Mouse (Mus musculus) hindbrain, embryonic 10.5 days (tissue): ENCODE measurements around the gene Rragc. TPM values are rescaled to one million over a fixed set of nuclear protein-coding genes. Genes with fewer than 3 reads are reported as not detected.
A peak's percentile ranks its signal among the peaks of the same experiment; 100 is the strongest.

Source experiments
- DNase-seq: peaks from one replicate; pipeline ENCODE4 v3.0.0-alpha.2; 2017; ENCODE audit warnings: low spot score
- H3K27ac ChIP-seq: fragments of 300-500 bp; sonication (generic); 2 replicates; pipeline ENCODE4 v1.5.1; 2016; ENCODE audit warnings: mild to moderate bottlenecking, moderate library complexity
- H3K27me3 ChIP-seq: fragments of 300-500 bp; sonication (generic); 2 replicates; pipeline ENCODE4 v1.6.1; 2016; ENCODE audit warnings: mild to moderate bottlenecking; ENCODE audit not compliant: poor library complexity, insufficient read depth, severe bottlenecking
- H3K36me3 ChIP-seq: fragments of 300-500 bp; sonication (generic); 2 replicates; pipeline ENCODE4 v1.6.1; 2016; ENCODE audit warnings: mild to moderate bottlenecking, moderate library complexity
- H3K4me1 ChIP-seq: fragments of 300-500 bp; sonication (generic); replicated peaks from 2 replicates; pipeline ENCODE4 v1.6.1; 2016; ENCODE audit warnings: mild to moderate bottlenecking
- H3K4me3 ChIP-seq: fragments of 300-500 bp; sonication (generic); 2 replicates; pipeline ENCODE4 v1.5.1; 2016; ENCODE audit warnings: mild to moderate bottlenecking, moderate library complexity
- H3K9me3 ChIP-seq: fragments of 300-500 bp; sonication (generic); 2 replicates; pipeline ENCODE4 v1.6.1; 2016; ENCODE audit warnings: mild to moderate bottlenecking, moderate library complexity
- WGBS: fragments of 180-500 bp; shearing (Covaris S2); methylation state at CpG from one replicate; pipeline ENCODE4 v1.1.7; 2016; 5-methylcytosine and 5-hydroxymethylcytosine counted together
- polyA plus RNA-seq: library from polyadenylated mRNA; unstranded; fragments of >200 nt; fragmentation: Nextera tagmentation; extraction: Ambion mirVana; gene quantifications from 2 replicates; pipeline ENCODE4 v1.2.1, GENCODE M21; 2016

The Rragc gene
- polyA plus RNA-seq, 1 experiment from 2014 or later = 47.1 TPM

DNA sequence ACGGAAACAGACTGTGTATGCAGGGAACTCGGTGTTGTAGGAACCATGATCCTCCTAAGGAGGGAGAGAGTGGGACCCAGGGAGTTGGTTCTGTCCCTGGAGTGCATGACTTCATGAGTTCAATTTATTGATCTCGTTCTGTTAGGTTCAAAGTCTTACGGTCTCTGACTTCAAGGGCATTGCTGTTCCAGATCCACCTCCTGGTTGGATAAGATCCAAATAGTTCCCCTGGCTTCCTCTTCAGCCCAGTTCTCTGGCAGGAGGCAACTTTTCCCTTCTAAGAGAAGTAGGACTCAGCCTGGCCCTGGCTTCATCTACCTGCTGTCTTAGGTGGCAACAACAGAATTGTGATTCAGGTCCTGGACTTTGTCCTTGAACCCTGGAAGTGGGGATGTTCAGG lies 40.6 kb downstream of the Rragc start:
- no peak overlapping the region for H3K27ac ChIP-seq
- peaks cover 25% of the 10 kb centered on the region for H3K4me1 ChIP-seq
- H3K27me3 ChIP-seq = peaks cover 41% of the 10 kb centered on the region
- DNase-seq = no peak
- H3K9me3 ChIP-seq = no peaks in the 10 kb centered on the region
- H3K36me3 ChIP-seq = no peaks in the 10 kb centered on the region
- no peak overlapping the region for H3K4me3 ChIP-seq
- WGBS = 71% methylated on average over 4 of the region's 4 CpGs

DNA sequence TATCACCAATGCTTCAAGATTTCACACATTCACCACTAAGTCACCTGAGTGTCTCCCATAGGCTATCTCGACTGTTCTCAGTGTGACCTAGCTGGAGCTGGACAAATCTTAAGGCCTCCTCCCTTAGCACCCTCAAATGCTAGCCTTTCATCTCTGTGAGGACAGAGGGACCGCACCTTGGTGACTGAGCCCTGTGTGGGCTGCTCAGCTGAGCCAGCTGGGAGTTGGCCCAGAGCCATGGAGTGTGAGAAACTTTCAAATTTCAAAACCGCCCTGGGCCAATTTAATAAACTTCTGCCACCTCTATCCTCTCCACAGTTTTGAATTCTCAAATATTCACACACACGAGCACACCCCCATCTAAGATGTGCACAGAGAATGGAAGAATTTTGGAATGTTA lies 43.7 kb downstream of the Rragc start:
- no peaks in the 10 kb centered on the region for H3K36me3 ChIP-seq
- whole genome bisulfite sequencing = 74% methylated on average over 4 of the region's 4 CpGs
- no peak overlapping the region for H3K27ac ChIP-seq
- peaks cover 19% of the 10 kb centered on the region for H3K4me1 ChIP-seq
- H3K9me3 ChIP-seq = no peaks in the 10 kb centered on the region
- no peak overlapping the region for H3K4me3 ChIP-seq
- peaks cover 47% of the 10 kb centered on the region for H3K27me3 ChIP-seq
- DNase-seq = no peak

DNA sequence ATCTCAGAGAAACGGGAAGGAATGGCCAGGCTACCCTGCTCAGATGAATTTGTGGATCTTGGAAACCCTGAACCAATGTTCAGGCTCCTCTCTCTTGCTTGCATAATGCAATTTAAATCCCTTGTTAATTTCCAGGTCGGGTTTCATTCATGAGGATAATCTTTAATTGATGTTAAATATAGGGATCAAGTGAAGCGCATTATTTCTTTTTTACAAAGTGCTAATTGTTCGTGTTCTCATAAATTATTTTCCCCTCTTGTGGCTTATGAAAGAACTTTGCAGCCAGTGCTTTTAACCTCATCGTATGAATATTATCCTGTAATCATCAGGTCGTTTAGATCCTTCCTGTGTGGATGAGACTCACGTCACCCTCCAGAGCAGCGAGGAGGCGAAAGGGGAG lies 45.5 kb downstream of the Rragc start:
- Histone ChIP-seq H3K27ac (no peak overlapping the region), H3K4me3 (no peak overlapping the region), H3K36me3 (no peaks in the 10 kb centered on the region), H3K9me3 (no peaks in the 10 kb centered on the region), H3K4me1 (peaks cover 11% of the 10 kb centered on the region; the same call in 1 of the 2 replicates), H3K27me3 (peaks cover 29% of the 10 kb centered on the region)
- WGBS = 83% methylated on average over 9 of the region's 9 CpGs
- DNase-seq = no peak

DNA sequence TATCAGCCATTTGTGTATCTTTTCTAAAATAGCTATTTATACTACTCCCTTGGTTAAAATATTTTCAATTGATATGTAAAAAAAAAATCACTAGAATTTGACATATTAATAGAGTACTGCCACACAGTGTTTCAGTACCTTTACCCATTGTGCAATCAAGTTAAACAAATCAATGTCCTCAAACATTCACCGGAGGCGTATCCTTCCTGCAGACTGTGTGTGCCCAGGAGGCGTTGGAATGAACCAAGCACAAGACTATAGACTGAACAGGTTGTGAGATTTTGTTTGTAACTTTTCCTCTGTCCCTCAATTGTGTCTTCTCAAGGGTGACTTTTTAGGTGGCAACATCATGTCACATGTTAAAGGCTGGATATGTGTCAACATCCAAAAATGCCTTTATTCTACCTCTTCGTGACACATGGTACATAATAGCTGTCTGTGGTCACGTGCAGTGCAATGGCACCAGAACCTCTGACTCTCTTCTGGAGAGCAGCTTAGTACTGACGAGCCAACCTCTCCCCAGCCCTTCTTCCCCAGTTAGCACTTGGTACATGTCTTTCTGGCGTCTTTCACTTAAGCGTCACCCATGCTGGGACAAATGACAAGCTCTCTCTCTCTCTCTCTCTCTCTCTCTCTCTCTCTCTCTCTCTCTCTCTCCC lies 51.5 kb downstream of the Rragc start:
- Histone ChIP-seq H3K4me3 (no peak overlapping the region), H3K27me3 (peaks cover 30% of the 10 kb centered on the region), H3K27ac (no peak overlapping the region), H3K9me3 (no peaks in the 10 kb centered on the region), H3K36me3 (no peaks in the 10 kb centered on the region), H3K4me1 (peaks cover 24% of the 10 kb centered on the region)
- DNase-seq = no peak
- WGBS = 88% methylated on average over 8 of the region's 8 CpGs

DNA sequence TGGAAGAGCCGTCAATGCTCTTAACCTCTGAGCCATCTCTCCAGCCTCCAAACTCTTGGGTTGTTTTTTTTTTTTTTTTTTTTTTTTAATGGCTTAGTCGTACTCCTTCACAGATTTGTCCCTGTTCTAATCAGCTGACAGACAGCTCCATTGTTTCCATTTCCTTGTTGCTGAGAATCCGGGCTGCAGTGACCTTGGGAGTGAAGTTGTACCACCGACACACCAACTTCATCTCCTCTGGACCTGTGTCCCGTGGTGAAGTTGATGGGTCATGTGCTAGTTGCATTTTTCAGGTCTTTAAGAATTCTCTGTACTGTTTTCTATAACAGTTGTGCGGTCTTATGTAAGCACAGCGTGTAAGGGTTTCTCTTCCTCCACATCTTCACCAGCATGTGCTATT lies 52.2 kb downstream of the Rragc start:
- 77% methylated on average over 7 of the region's 7 CpGs for WGBS
- no peak overlapping the region for H3K4me3 ChIP-seq
- no peaks in the 10 kb centered on the region for H3K9me3 ChIP-seq
- DNase-seq = no peak
- peaks cover 24% of the 10 kb centered on the region for H3K4me1 ChIP-seq
- no peaks in the 10 kb centered on the region for H3K36me3 ChIP-seq
- H3K27me3 ChIP-seq = peaks cover 30% of the 10 kb centered on the region
- H3K27ac ChIP-seq = no peak overlapping the region

DNA sequence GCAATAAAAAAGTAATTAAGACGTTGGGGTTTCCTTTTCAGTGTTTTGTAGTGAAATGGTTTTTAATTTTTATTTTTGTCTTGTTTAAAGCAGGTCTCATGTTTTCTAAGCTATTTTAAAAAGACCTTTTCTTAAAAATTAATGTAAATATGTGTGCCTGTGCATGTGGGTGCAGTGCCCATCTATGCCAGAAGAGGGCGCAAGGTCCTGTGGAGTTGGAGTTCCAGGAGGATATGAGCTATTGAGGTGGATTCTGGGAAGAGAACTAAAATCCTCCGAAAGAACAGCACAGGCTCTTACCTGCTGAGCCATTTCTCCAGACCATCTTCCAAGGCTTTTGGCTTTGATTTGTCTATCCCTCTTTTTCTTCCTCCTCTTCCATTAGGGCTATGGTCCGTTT lies 53.8 kb downstream of the Rragc start:
- peak; percentile 40 for DNase-seq
- no peak overlapping the region for H3K27ac ChIP-seq
- WGBS = 82% methylated on average over 4 of the region's 4 CpGs
- peaks cover 21% of the 10 kb centered on the region for H3K4me1 ChIP-seq
- H3K4me3 ChIP-seq = no peak overlapping the region
- H3K27me3 ChIP-seq = peaks cover 23% of the 10 kb centered on the region
- no peaks in the 10 kb centered on the region for H3K36me3 ChIP-seq
- H3K9me3 ChIP-seq = no peaks in the 10 kb centered on the region

- Histone ChIP-seq H3K4me1 (peaks cover 23% of the 10 kb centered on the region), H3K9me3 (no peaks in the 10 kb centered on the region), H3K27me3 (peaks cover 23% of the 10 kb centered on the region), H3K27ac (peak overlapping the region; percentile 81), H3K4me3 (peak overlapping the region; percentile 47), H3K36me3 (no peaks in the 10 kb centered on the region)
- WGBS = 6% methylated on average over 29 of the region's 29 CpGs
- DNase-seq = peak; percentile 54
Observed at GRCm38 (mm10) chr4:123972423-123973049, 55.3 kb downstream of the Rragc start.

DNA sequence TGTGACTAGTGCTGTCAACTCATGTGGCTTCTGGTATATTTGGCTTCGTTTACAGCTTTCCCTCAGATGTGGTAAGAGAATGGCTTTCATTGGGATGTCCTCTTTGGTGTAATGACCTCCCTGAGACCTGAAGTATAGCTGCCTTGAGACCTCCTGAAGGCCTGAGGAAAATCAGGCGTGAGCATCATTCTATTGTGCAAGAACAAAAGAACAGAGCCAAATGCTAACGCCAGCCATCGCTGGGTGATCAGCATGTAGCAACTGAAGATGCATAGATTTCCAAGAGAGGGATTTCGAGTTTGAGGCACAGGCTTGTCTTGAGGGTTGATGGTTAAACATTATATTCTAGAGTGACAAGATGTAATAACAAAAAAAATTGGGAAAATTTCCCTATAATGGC lies 64.9 kb downstream of the Rragc start:
- H3K4me3 ChIP-seq = no peak overlapping the region
- peaks cover 26% of the 10 kb centered on the region for H3K4me1 ChIP-seq
- H3K27ac ChIP-seq = 0 out of 2 replicates have a peak overlapping the region, but pooled peaks have one; percentile 45
- H3K36me3 ChIP-seq = no peaks in the 10 kb centered on the region
- no peak for DNase-seq
- 0 out of 2 replicates have a peak, but pooled peaks cover 5% of the 10 kb centered on the region for H3K27me3 ChIP-seq
- 36% methylated on average over 5 of the region's 5 CpGs for WGBS
- no peaks in the 10 kb centered on the region for H3K9me3 ChIP-seq

Other genes starting within 250 kb of the Rragc start
- 36.5 and 42.3 TPM in 2 replicates for gene Macf1, start 233.1 kb upstream of the Rragc start, polyA plus RNA-seq
- 349 and 378 TPM in 2 replicates for gene Ndufs5, start 199.2 kb upstream of the Rragc start, polyA plus RNA-seq
- gene Akirin1, start 167.1 kb upstream of the Rragc start, polyA plus RNA-seq = 66.7 and 78.6 TPM in 2 replicates
- 0.25 and 0.38 TPM in 2 replicates for gene Rhbdl2, start 129.6 kb upstream of the Rragc start, polyA plus RNA-seq
- 0.10 and 0.16 TPM in 2 replicates for gene 4933427I04Rik, start 57.8 kb upstream of the Rragc start, polyA plus RNA-seq
- gene Mycbp, start 12.6 kb upstream of the Rragc start, polyA plus RNA-seq = 56.1 and 72.2 TPM in 2 replicates
- gene 4930535I16Rik, start 576 bp downstream of the Rragc start, polyA plus RNA-seq = not detected in 2 replicates